Mouse (Mus musculus) cerebellum, adult 9-11 months (tissue): ENCODE measurements around the gene Unc80.

ENCODE experiments used
- DNase-seq: peaks from one replicate; pipeline ENCODE4 v3.0.0; 2022

Unc80 gene

DNA sequence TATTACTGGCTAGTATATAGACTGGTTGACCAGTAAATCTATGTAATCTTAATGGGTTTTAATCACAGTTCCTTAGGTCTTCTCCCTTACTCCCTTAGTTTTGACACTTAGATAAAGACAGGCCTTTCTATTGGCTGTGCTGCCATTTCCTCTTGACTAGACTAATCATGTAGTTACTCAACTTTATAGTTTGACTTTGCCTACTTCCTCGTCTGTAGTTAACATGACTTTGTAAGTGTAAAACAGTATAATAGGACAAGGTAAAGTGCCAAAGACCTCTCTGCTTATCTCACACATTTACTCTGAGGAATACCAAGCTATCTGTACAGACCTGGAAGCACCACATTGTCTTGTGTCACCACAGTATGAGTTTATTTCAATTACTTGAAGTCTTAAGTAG, 262.4 kb downstream of the Unc80 start:
- DNase-seq = no peak
